Mouse (Mus musculus): ENCODE measurements around the gene Csnk1d. TPM values are rescaled to one million over a fixed set of nuclear protein-coding genes. Genes with fewer than 3 reads are reported as not detected.

Gene Csnk1d
- total RNA-seq, 1 experiment from 2014 or later = 65.0 TPM

- no peak for ATAC-seq (replicated peaks; ENCODE audit: low read depth, poor library complexity, severe bottlenecking)
Observed at GRCm38 (mm10) chr11:120989523-120989922, 1.6 kb downstream of the Csnk1d start.

- no peak for ATAC-seq (replicated peaks; ENCODE audit: low read depth, poor library complexity, severe bottlenecking)
Observed at GRCm38 (mm10) chr11:120988410-120988809, 2.7 kb downstream of the Csnk1d start.

DNA sequence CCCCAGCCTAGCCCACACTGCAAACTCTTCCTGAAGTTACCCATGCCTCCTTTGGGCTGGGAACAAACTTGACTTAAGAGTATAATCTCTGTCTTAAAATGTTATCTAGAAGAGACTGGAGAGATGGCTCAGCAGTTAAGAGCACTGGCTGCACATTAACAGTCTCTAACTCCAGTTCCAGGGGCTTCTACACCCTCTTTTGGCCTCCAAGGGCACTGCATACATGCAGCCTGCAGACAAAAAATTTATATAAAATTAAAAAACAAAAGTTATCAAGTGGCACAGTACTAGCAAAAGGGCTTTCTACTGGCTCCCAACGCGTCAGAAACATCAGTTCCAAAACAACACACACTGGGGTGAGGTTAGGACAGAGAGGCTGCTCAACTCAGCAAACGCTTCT lies 3.5 kb downstream of the Csnk1d start:
- no peak for ATAC-seq (replicated peaks; ENCODE audit: low read depth, poor library complexity, severe bottlenecking)

- no peak for ATAC-seq (replicated peaks; ENCODE audit: low read depth, poor library complexity, severe bottlenecking)
Observed at GRCm38 (mm10) chr11:120984448-120985330, 6.4 kb downstream of the Csnk1d start.

DNA sequence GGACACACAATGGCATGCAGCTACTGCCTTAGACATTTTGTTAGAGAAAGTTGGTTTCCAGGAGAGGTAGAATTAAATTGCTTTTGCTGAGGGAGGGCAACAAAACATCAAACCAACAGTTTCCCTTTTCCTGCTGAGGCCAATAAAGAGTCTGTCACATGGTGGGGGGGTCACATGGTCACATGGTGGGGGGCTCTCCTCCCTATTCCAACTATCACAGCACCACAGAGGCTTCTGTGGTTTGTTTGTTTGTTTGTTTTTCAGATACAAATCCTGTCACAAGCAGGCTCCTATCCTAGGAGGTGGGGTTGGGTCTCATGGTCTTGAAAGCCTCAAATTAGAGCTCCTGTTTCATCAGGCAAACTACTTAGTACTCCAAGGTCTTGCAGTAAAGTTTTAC lies 8.7 kb downstream of the Csnk1d start:
- no peak for ATAC-seq (replicated peaks; ENCODE audit: low read depth, poor library complexity, severe bottlenecking)

DNA sequence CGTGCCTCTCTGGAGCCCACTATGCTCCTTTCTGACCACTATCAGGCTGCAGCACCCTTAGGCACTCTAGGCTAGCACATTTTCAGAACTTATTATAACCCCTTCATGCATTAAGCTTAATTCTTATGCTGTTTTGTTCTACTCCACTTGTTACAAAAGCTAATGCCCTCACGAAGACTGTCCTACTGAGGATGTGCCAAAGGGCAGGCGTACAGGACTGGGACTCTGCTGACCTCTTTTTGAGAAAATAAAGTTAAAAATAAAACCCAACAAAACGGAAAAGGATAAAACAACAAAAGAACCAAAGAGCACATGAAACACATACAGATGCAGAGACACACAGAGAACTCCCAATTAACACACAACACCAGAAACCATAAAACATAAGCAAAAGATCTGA lies 9.5 kb downstream of the Csnk1d start:
- ATAC-seq (replicated peaks; ENCODE audit: low read depth, poor library complexity, severe bottlenecking) = no peak

GRCm38 (mm10) chr11:120980427-120981035 lies 10.6 kb downstream of the Csnk1d start:
- ATAC-seq (replicated peaks; ENCODE audit: low read depth, poor library complexity, severe bottlenecking) = peak; percentile 80

GRCm38 (mm10) chr11:120979711-120980426 lies 11.3 kb downstream of the Csnk1d start:
- ATAC-seq (replicated peaks; ENCODE audit: low read depth, poor library complexity, severe bottlenecking) = no peak

GRCm38 (mm10) chr11:120973318-120973717 lies 17.8 kb downstream of the Csnk1d start:
- no peak for ATAC-seq (replicated peaks; ENCODE audit: low read depth, poor library complexity, severe bottlenecking)

- ATAC-seq (replicated peaks; ENCODE audit: low read depth, poor library complexity, severe bottlenecking) = no peak
Observed at GRCm38 (mm10) chr11:120971237-120971636, 19.9 kb downstream of the Csnk1d start.

- no peak for ATAC-seq (replicated peaks; ENCODE audit: low read depth, poor library complexity, severe bottlenecking)
Observed at GRCm38 (mm10) chr11:120969742-120970141, 21.4 kb downstream of the Csnk1d start.

- ATAC-seq (replicated peaks; ENCODE audit: low read depth, poor library complexity, severe bottlenecking) = no peak
Observed at GRCm38 (mm10) chr11:120965587-120965986, 25.5 kb downstream of the Csnk1d start.

DNA sequence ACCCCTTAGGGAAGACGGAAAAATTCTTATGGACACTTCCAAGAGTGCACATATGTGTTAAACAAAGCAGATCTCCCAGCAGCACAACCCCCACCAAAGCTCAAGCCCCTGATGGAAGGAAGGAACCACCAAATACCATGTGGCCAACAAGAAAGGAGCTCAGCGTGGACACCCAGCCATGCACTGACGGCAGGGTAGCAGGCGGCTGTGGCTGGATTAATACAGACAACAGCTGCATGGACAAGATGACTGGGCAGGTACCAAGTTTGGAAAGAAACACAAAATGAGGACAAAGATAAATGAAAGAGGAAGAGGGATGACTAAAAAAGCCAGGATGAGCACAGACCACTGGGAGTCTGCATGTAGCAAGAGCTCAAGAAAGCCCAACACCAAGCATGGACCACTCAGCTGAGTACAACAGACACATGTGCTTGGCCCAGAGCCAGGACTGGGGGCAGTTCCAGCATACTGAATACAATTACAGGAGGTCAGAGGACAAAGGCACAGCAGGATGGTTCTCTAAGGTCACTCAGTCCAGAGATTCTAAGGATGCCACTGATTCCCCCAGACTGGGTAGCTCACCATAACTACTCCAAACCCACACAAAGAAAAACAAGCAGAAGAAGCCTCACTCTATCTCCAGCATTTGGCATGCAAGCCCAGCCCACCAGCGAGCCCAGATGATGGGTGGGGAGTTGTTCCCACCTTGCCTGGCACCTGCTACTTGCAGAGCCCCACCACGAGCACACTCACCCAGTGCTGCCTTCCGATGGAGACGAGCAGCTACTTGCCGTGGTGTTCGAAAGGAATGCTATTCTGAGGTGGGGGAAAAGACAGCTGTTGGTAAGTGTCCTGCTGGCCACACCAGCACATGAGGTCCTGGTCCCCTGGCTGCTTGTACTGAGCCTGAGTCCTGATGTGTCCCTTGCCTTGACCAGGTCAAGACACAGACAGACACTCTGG lies 26.7 kb downstream of the Csnk1d start:
- ATAC-seq (replicated peaks; ENCODE audit: low read depth, poor library complexity, severe bottlenecking) = no peak

DNA sequence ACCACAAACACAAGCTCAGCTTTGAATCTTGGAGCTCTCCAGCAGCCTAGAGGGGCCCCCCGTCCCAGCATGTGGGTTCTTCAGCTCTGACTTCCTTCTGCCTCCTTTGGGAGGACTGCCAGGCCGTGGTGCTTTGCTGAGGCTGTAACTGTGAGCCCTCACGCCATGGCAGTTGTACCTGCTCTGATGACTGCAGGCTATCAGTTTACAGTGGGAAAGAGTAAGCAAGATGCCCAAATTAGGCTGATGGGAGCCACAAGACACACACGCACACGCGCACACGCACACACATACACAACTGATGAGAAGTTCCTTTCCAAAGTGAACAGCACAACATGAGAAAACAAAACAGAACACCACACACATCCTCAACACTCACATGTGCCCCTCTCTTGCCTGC lies 28.2 kb downstream of the Csnk1d start:
- no peak for ATAC-seq (replicated peaks; ENCODE audit: low read depth, poor library complexity, severe bottlenecking)

DNA sequence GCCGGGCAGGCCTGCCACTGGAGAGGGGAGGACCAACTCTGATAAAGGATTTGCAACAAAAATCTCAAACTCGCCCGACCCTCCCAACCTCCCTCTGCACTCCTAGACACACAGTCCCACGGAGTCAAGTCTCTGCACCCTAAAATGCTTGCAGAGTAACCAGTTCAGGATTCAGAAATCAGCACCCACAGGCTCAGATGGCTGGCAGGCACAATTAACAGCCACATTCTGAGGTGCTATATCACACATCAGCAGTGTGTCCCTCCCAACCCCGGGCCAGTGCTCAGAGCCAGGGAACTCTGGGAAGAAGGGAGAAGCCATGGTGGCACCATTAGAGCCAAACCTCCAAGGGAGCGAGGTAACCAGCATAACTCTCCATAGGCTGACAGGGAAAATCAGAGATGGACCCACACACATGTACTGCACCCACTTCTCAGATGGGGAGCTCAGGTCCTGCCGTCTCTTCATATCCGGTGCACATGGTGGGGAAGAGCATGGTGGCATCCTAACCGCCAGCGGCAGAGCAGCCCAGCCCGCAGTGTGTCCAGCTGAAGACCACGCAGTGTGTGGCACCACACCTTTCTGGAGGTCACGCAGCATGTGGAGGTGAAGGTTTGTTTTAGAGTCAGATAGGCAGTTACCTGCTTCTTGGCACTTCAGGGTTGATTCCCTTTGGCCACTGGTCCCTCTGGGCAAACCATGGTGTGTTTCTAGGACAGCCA lies 28.9 kb downstream of the Csnk1d start:
- ATAC-seq (replicated peaks; ENCODE audit: low read depth, poor library complexity, severe bottlenecking) = no peak

DNA sequence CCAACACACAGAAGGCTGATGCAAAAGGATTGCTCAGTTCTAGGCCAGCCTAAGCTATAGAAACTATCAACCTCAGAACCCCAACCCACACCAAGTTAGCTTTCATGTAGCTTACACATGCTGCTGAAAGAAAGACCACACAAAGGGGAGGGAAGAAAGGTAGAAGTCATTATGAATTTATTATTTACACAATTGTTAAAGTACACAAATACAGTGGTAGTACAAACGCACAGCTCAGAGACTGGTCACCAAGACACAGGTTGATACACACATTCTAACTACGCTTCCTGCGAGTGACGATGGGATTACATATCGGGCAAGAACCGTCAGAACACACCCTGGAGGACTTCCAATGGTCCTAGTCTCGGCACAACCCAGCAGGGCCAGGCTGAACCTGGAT lies 29.5 kb downstream of the Csnk1d start:
- ATAC-seq (replicated peaks; ENCODE audit: low read depth, poor library complexity, severe bottlenecking) = no peak

GRCm38 (mm10) chr11:120960248-120960647 lies 30.9 kb downstream of the Csnk1d start:
- ATAC-seq (replicated peaks; ENCODE audit: low read depth, poor library complexity, severe bottlenecking) = no peak

- ATAC-seq (replicated peaks; ENCODE audit: low read depth, poor library complexity, severe bottlenecking) = peak; percentile 59
Observed at GRCm38 (mm10) chr11:120959564-120959963, 31.6 kb downstream of the Csnk1d start.

DNA sequence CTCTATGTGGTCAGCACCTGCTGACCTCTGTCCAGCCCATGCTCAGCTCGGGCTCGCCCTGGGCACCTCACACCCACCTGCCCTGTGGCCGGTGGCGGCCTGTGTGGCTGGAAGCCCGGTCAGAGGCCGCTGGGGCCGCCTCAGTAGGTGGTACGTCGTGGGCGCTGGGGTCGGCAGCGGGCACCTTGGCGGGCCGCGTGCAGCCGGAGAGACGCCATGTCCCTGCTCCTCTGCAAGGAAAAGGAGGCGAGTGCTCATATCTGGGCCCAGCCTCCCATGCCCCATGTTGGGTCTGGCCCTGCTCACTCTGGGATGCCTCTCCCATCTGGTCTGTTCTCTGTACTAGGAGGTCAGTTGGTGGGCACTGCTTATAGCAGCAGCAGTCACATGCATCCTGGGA lies 32.1 kb downstream of the Csnk1d start:
- ATAC-seq (replicated peaks; ENCODE audit: low read depth, poor library complexity, severe bottlenecking) = no peak
